Mouse (Mus musculus): Measurements from ENCODE around the gene Adprm. TPM values are rescaled to one million over a fixed set of nuclear protein-coding genes. Genes with fewer than 3 reads are reported as not detected.

Gene Adprm
- total and polyA plus RNA-seq, 3 experiments = 31.2 to 53.8 (median 43.4) TPM

DNA sequence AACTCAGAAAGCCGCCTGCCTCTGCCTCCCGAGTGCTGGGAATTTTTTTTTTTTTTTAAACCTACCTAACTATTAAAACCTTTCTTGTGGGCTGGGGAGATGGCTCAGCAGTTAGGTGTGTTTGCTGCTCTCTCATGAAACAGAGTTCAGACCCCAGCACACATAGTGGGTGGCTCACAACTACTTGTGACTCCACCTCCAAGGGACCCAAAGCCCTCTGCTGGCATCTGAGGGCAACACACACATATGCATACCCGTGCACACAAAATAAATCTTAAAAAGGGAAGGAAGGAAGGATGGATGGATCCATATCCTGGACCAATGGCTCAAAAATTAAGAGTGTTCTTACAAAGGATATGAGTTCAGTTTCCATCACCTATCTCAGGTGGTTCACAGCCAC lies 3.1 kb downstream of the Adprm start:
- Histone ChIP-seq H3K4me2 (ENCODE audit: insufficient read depth, low read depth, poor library complexity, severe bottlenecking) (peak overlapping the region; percentile 89; the same call in 1 of the 2 replicates), H3K79me2 (replicated peaks; ENCODE audit: control insufficient read depth, extremely low read depth, insufficient read depth, poor library complexity, severe bottlenecking) (peaks cover 36% of the 10 kb centered on the region), H3K4me3 (replicated peaks in 1 of 3; ENCODE audit: low read depth in 2 of 3, low read length in 2 of 3, poor library complexity in 1 of 3) (no peak overlapping the region), H3K27ac (ENCODE audit: insufficient read depth, low read depth) (no peak overlapping the region), H3K27me3 (replicated peaks) (no peaks in the 10 kb centered on the region), H3K9me3 (replicated peaks; ENCODE audit: low read length) (no peaks in the 10 kb centered on the region), H3K36me3 (replicated peaks in 1 of 2; ENCODE audit: control insufficient read depth in 1 of 2, insufficient read depth in 1 of 2, low read length in 1 of 2) (peaks cover 13 to 49% of the 10 kb centered on the region in 2 experiments), H3K4me1 (ENCODE audit: control insufficient read depth in 1 of 2, insufficient read depth in 2 of 2) (peaks cover 9 to 58% of the 10 kb centered on the region in 2 experiments), H3K9ac (ENCODE audit: insufficient read depth, low read depth) (0 out of 2 replicates have a peak overlapping the region, but pooled peaks have one; percentile 20)
- in situ Hi-C loops (cut with MboI; ENCODE audit: low pct_ligation_motif_present, low pct_unique_long_range_greater_than_20kb, low sequenced_read_pairs) (no loop called here), dilution Hi-C loops (cut with MboI; ENCODE audit: extremely low pct_ligation_motif_present, extremely low pct_unique_long_range_greater_than_20kb, low sequenced_read_pairs) (no loop called here)
- DNase-seq (ENCODE audit: extremely low read depth) = peak; percentile 51
- TF ChIP-seq SMC3 (IDR thresholded peaks at IDR 0.05; ENCODE audit: low read depth, low read length) (0 out of 2 replicates have a peak, but pooled peaks have one; percentile 9), MAX (IDR thresholded peaks at IDR 0.05; ENCODE audit: low read length) (no peak), ZKSCAN1 (IDR thresholded peaks at IDR 0.05; ENCODE audit: borderline replicate concordance, low read depth, low read length) (peak; percentile 50), ZNF384 (IDR thresholded peaks at IDR 0.05; ENCODE audit: low read depth, low read length) (peak; percentile 54; the same call in 1 of the 2 replicates), CTCF (conservative IDR thresholded peaks at IDR 0.05 in 1 of 2, IDR thresholded peaks at IDR 0.05 in 1 of 2; ENCODE audit: low read depth in 2 of 2, low read length in 2 of 2) (peak; percentile 12 to 60; a peak in 2 of 4 replicates), MYC (IDR thresholded peaks at IDR 0.05; ENCODE audit: low read depth, low read length) (no peak)

DNA sequence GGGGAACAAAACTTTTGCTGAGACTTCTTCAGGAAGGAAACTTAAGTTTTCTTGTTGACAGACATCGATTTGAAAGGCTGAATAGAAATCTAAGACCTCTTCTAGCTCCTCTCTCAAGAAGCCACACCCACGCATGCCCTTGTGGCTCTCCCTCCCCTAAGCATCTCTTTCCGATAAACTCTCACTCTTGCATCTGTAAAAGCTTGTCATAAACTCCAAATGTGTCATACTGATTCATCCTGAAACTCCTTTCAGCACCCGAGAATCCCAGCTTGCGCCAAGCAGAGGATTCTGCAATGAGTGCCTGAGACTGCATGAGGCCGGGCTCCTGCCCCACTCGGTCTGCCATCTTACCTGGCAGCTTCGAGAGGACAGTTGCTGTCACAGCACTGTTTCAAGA lies 3.9 kb downstream of the Adprm start:
- Histone ChIP-seq H3K4me1 (ENCODE audit: control insufficient read depth in 1 of 2, insufficient read depth in 2 of 2) (peaks cover 6 to 51% of the 10 kb centered on the region in 2 experiments; a peak in 3 of 4 replicates), H3K4me3 (replicated peaks in 1 of 3; ENCODE audit: low read depth in 2 of 3, low read length in 2 of 3, poor library complexity in 1 of 3) (peak overlapping the region in 2 of 3 experiments; percentile 6 to 30), H3K4me2 (ENCODE audit: insufficient read depth, low read depth, poor library complexity, severe bottlenecking) (peak overlapping the region; percentile 89), H3K27ac (ENCODE audit: insufficient read depth, low read depth) (peak overlapping the region; percentile 69), H3K79me2 (replicated peaks; ENCODE audit: control insufficient read depth, extremely low read depth, insufficient read depth, poor library complexity, severe bottlenecking) (peaks cover 28% of the 10 kb centered on the region), H3K9ac (ENCODE audit: insufficient read depth, low read depth) (peak overlapping the region; percentile 20), H3K36me3 (replicated peaks in 1 of 2; ENCODE audit: control insufficient read depth in 1 of 2, insufficient read depth in 1 of 2, low read length in 1 of 2) (peaks cover 13 to 51% of the 10 kb centered on the region in 2 experiments), H3K9me3 (replicated peaks; ENCODE audit: low read length) (no peaks in the 10 kb centered on the region), H3K27me3 (replicated peaks) (no peaks in the 10 kb centered on the region)
- peak; percentile 75 for DNase-seq (ENCODE audit: extremely low read depth)
- TF ChIP-seq JUND (conservative IDR thresholded peaks at IDR 0.05; ENCODE audit: low read depth, low read length) (peak; percentile 87), MAX (IDR thresholded peaks at IDR 0.05; ENCODE audit: low read length) (peak; percentile 75), SIN3A (IDR thresholded peaks at IDR 0.05; ENCODE audit: low read length) (0 out of 2 replicates have a peak, but pooled peaks have one; percentile 33), MEF2A (IDR thresholded peaks at IDR 0.05; ENCODE audit: borderline replicate concordance, low read depth, low read length) (peak; percentile 83), JUN (IDR thresholded peaks at IDR 0.05; ENCODE audit: insufficient read depth, low read depth, low read length) (peak; percentile 69), TCF12 (IDR thresholded peaks at IDR 0.05; ENCODE audit: low read depth, low read length) (peak; percentile 59), NELFE (IDR thresholded peaks at IDR 0.05; ENCODE audit: low read depth, low read length) (no peak), MXI1 (IDR thresholded peaks at IDR 0.05; ENCODE audit: low read depth, low read length) (peak; percentile 63; the same call in 1 of the 2 replicates), BHLHE40 (IDR thresholded peaks at IDR 0.05; ENCODE audit: low read depth, low read length) (peak; percentile 70), NRF1 (IDR thresholded peaks at IDR 0.05; ENCODE audit: low read depth, low read length) (peak; percentile 73), POLR2A (IDR thresholded peaks at IDR 0.05; ENCODE audit: low read depth, low read length) (peak; percentile 41; the same call in 1 of the 2 replicates), ZNF384 (IDR thresholded peaks at IDR 0.05; ENCODE audit: low read depth, low read length) (no peak), USF2 (conservative IDR thresholded peaks at IDR 0.05; ENCODE audit: low read depth, low read length) (no peak), EP300 (IDR thresholded peaks at IDR 0.05; ENCODE audit: low read length) (peak; percentile 84), ETS1 (conservative IDR thresholded peaks at IDR 0.05; ENCODE audit: low read depth, low read length) (peak; percentile 52), HCFC1 (IDR thresholded peaks at IDR 0.05; ENCODE audit: low read depth, low read length) (0 out of 2 replicates have a peak, but pooled peaks have one; percentile 16), MYC (IDR thresholded peaks at IDR 0.05; ENCODE audit: low read depth, low read length) (peak; percentile 87), MAFK (IDR thresholded peaks at IDR 0.05; ENCODE audit: insufficient replicate concordance, low read length) (0 out of 2 replicates have a peak, but pooled peaks have one; percentile 49), ZC3H11A (IDR thresholded peaks at IDR 0.05; ENCODE audit: low read depth, low read length) (no peak), UBTF (IDR thresholded peaks at IDR 0.05; ENCODE audit: low read depth, low read length) (no peak), RAD21 (IDR thresholded peaks at IDR 0.05; ENCODE audit: low read depth, low read length) (no peak; the same call in 1 of the 2 replicates), POLR2AphosphoS2 (IDR thresholded peaks at IDR 0.05; ENCODE audit: low read depth, low read length) (no peak), IRF4 (IDR thresholded peaks at IDR 0.05; ENCODE audit: low read depth, low read length) (peak; percentile 94), MAZ (IDR thresholded peaks at IDR 0.05; ENCODE audit: low read depth, low read length) (peak; percentile 70)
- dilution Hi-C loops (cut with MboI; ENCODE audit: extremely low pct_ligation_motif_present, extremely low pct_unique_long_range_greater_than_20kb, low sequenced_read_pairs) (no loop called here), in situ Hi-C loops (cut with MboI; ENCODE audit: low pct_ligation_motif_present, low pct_unique_long_range_greater_than_20kb, low sequenced_read_pairs) (no loop called here)

All from CH12.LX (cell line).